Mouse (Mus musculus): ENCODE measurements around the gene Ntmt1.

- TF ChIP-seq GATA1 (IDR thresholded peaks at IDR 0.05; ENCODE audit: borderline replicate concordance, low read length): no peak
- TF ChIP-seq FLI1 (IDR thresholded peaks at IDR 0.05; ENCODE audit: low read length): no peak
Observed at GRCm38 (mm10) chr2:30772581-30773312, 34.9 kb upstream of the Ntmt1 start.
